Mouse (Mus musculus) urinary bladder, adult 18-20 months (tissue): ENCODE data around the gene Hapln2.

Experiments
- DNase-seq, 2 experiments: peaks; one replicate each; pipeline ENCODE4 v3.0.0; 2022; ENCODE audit warnings: low spot score in 2 of 2, mixed read lengths in 2 of 2

Hapln2 gene

GRCm38 (mm10) chr3:88005822-88006786 is 21.3 kb downstream of the Hapln2 start:
- DNase-seq, result no peak

- no peak for DNase-seq
These were observed 24.9 kb downstream of the Hapln2 start for GRCm38 (mm10) chr3:88002291-88002976.

GRCm38 (mm10) chr3:88000816-88001595 is 26.4 kb downstream of the Hapln2 start:
- no peak for DNase-seq

GRCm38 (mm10) chr3:88000181-88000580 is 27.2 kb downstream of the Hapln2 start, which contains the start of gene Bcan:
Gene Bcan, minus strand, starts transcription at chr3:88000230.
- DNase-seq, result no peak

GRCm38 (mm10) chr3:87999243-87999895 is 28.0 kb downstream of the Hapln2 start:
- no peak for DNase-seq

- DNase-seq, result no peak
These were observed 28.6 kb downstream of the Hapln2 start for GRCm38 (mm10) chr3:87998747-87999146.

GRCm38 (mm10) chr3:87996971-87997614 is 30.3 kb downstream of the Hapln2 start:
- DNase-seq, result no peak

GRCm38 (mm10) chr3:87996401-87996800 is 31.0 kb downstream of the Hapln2 start:
- no peak for DNase-seq

- no peak for DNase-seq
These were observed 32.1 kb downstream of the Hapln2 start for GRCm38 (mm10) chr3:87995331-87995730.

- no peak for DNase-seq
These were observed 33.9 kb downstream of the Hapln2 start for GRCm38 (mm10) chr3:87993436-87993835.

GRCm38 (mm10) chr3:87989935-87990334 is 37.4 kb downstream of the Hapln2 start:
- no peak for DNase-seq

GRCm38 (mm10) chr3:87988068-87988467 is 39.3 kb downstream of the Hapln2 start:
- DNase-seq, result no peak

GRCm38 (mm10) chr3:87987633-87988032 is 39.8 kb downstream of the Hapln2 start:
- no peak for DNase-seq

- DNase-seq, result peak; percentile 86
These were observed 40.5 kb downstream of the Hapln2 start for GRCm38 (mm10) chr3:87986868-87987267.

GRCm38 (mm10) chr3:87985505-87986320 is 41.7 kb downstream of the Hapln2 start:
- no peak for DNase-seq

GRCm38 (mm10) chr3:87984094-87984493 is 43.3 kb downstream of the Hapln2 start:
- DNase-seq, result no peak

- DNase-seq, result no peak
These were observed 43.8 kb downstream of the Hapln2 start for GRCm38 (mm10) chr3:87983627-87984026.

GRCm38 (mm10) chr3:87982836-87983601 is 44.4 kb downstream of the Hapln2 start:
- DNase-seq, result no peak
